ENCODE assay signal across 14 mouse cellular contexts in genomic region chr11:68244254-68244991, GRCm38 (mm10).
A peak's percentile ranks its signal among the peaks of the same experiment; 100 is the strongest.
DNase-seq lines count a peak whose midpoint lies in the region; ATAC-seq and TF ChIP-seq lines count a peak whose summit lies in the region.
"Had no signal": no experiment of that assay in that cellular context is flagged by ENCODE, and none has a peak within 500 bp of the region (broad histone marks: within the 10 kb centered on the region; RNA-seq: fewer than 3 reads in every experiment).

No protein-coding gene starts in this region.

- peaks cover 41% of the 10 kb centered on the region for H3K4me1 ChIP-seq in forebrain, embryonic 10.5 days
- H3K4me1 ChIP-seq in hindbrain, embryonic 15.5 days (replicated peaks) = peaks cover 25% of the 10 kb centered on the region
- H3K4me1 ChIP-seq in midbrain, postnatal 0 days (ENCODE audit: insufficient read depth, low read length) = 0 out of 2 replicates have a peak, but pooled peaks cover 6% of the 10 kb centered on the region
- H3K4me1 ChIP-seq in heart, embryonic 12.5 days (replicated peaks) = peaks cover 11% of the 10 kb centered on the region

- H3K9me3 ChIP-seq in forebrain, embryonic 10.5 days = peaks cover 6% of the 10 kb centered on the region; the same call in 1 of the 2 replicates
- no peaks in the 10 kb centered on the region for H3K9me3 ChIP-seq in hindbrain, embryonic 15.5 days
- H3K9me3 ChIP-seq in midbrain, postnatal 0 days (ENCODE audit: low read length) = no peaks in the 10 kb centered on the region
- 0 out of 2 replicates have a peak, but pooled peaks cover 2% of the 10 kb centered on the region for H3K9me3 ChIP-seq in heart, embryonic 12.5 days (replicated peaks)

- no peak overlapping the region for H3K4me2 ChIP-seq in hindbrain, embryonic 15.5 days
- no peak overlapping the region for H3K4me2 ChIP-seq in midbrain, postnatal 0 days (ENCODE audit: low read depth, low read length, poor library complexity, severe bottlenecking)
- H3K4me2 ChIP-seq in heart, embryonic 12.5 days = no peak overlapping the region

- TF ChIP-seq CTCF in midbrain, postnatal 0 days (IDR thresholded peaks at IDR 0.05) = no peak

- peaks cover 96% of the 10 kb centered on the region for H3K27me3 ChIP-seq in forebrain, embryonic 10.5 days (ENCODE audit: poor library complexity, severe bottlenecking)
- H3K27me3 ChIP-seq in hindbrain, embryonic 15.5 days = peaks cover 9% of the 10 kb centered on the region; the same call in 1 of the 2 replicates
- H3K27me3 ChIP-seq in midbrain, postnatal 0 days (ENCODE audit: insufficient read depth, low read length) = peaks cover 4% of the 10 kb centered on the region; the same call in 1 of the 2 replicates
- 0 out of 2 replicates have a peak, but pooled peaks cover 3% of the 10 kb centered on the region for H3K27me3 ChIP-seq in heart, embryonic 12.5 days (replicated peaks)
- H3K27me3 ChIP-seq: Patski had no signal

- DNase-seq in left cerebral cortex, postnatal 4 days = peak; percentile 70
- no peak for DNase-seq in left cerebral cortex, adult 9 months (ENCODE audit: low spot score in 2 of 2)
- DNase-seq in forebrain, embryonic 10.5 days (ENCODE audit: extremely low spot score, low spot score) = no peak
- DNase-seq in midbrain, postnatal 0 days (ENCODE audit: low spot score) = peak; percentile 71
- no peak for DNase-seq in heart, adult 11 months
- no peak for DNase-seq in urinary bladder, postnatal 14 days (ENCODE audit: low spot score)
- DNase-seq: adrenal gland, adult 2 months; embryo, embryonic 11 days; heart, adult 18-20 months had no signal

- WGBS in forebrain, embryonic 10.5 days = 55% methylated on average over 16 of the region's 16 CpGs
- WGBS in hindbrain, embryonic 15.5 days = 43% methylated on average over 16 of the region's 16 CpGs
- 15% methylated on average over 16 of the region's 16 CpGs for WGBS in midbrain, postnatal 0 days
- WGBS in heart, embryonic 12.5 days = 60% methylated on average over 16 of the region's 16 CpGs

- no peak overlapping the region for H3K4me3 ChIP-seq in forebrain, embryonic 10.5 days
- no peak overlapping the region for H3K4me3 ChIP-seq in hindbrain, embryonic 15.5 days
- H3K4me3 ChIP-seq in midbrain, postnatal 0 days (ENCODE audit: low read depth, low read length) = no peak overlapping the region
- H3K4me3 ChIP-seq in heart, embryonic 12.5 days = no peak overlapping the region

- peak; percentile 49; the same call in 1 of the 2 replicates for ATAC-seq in hindbrain, embryonic 15.5 days (ENCODE audit: low FRiP score, low read depth)
- ATAC-seq in midbrain, postnatal 0 days (ENCODE audit: low FRiP score) = peak; percentile 60
- ATAC-seq in heart, embryonic 12.5 days (ENCODE audit: insufficient number of reproducible peaks, low FRiP score) = no peak
- ATAC-seq: inflammation-experienced regulatory T-cells, adult 6 months; Patski had no signal

- peaks cover 31% of the 10 kb centered on the region for H3K36me3 ChIP-seq in forebrain, embryonic 10.5 days (replicated peaks)
- no peaks in the 10 kb centered on the region for H3K36me3 ChIP-seq in hindbrain, embryonic 15.5 days
- H3K36me3 ChIP-seq in midbrain, postnatal 0 days (ENCODE audit: insufficient read depth, low read length) = no peaks in the 10 kb centered on the region
- no peaks in the 10 kb centered on the region for H3K36me3 ChIP-seq in heart, embryonic 12.5 days

- no peak overlapping the region for H3K9ac ChIP-seq in hindbrain, embryonic 15.5 days
- no peak overlapping the region for H3K9ac ChIP-seq in midbrain, postnatal 0 days (replicated peaks; ENCODE audit: low read length, poor library complexity, severe bottlenecking)
- no peak overlapping the region for H3K9ac ChIP-seq in heart, embryonic 12.5 days

- H3K27ac ChIP-seq in forebrain, embryonic 10.5 days = peak overlapping the region; percentile 40
- H3K27ac ChIP-seq in hindbrain, embryonic 15.5 days (replicated peaks) = peak overlapping the region; percentile 50; the same call in 1 of the 2 replicates
- H3K27ac ChIP-seq in midbrain, postnatal 0 days (ENCODE audit: low read depth, low read length) = peak overlapping the region; percentile 47
- H3K27ac ChIP-seq in heart, embryonic 12.5 days (ENCODE audit: poor library complexity, severe bottlenecking) = no peak overlapping the region
- H3K27ac ChIP-seq: kidney, postnatal 0 days had no signal

- intact Hi-C loops in left cerebral cortex, postnatal 4 days (cut with DNase I) = no loop called here

Comparison
In these comparisons a context has a peak if more than half of its experiments do, and no peak if none do; other contexts are left out.
1. DNase-seq: peak in left cerebral cortex, postnatal 4 days (single experiment) and midbrain, postnatal 0 days (single experiment); none in left cerebral cortex, adult 9 months (0 of 2), forebrain, embryonic 10.5 days (single experiment), heart, adult 11 months (single experiment) and urinary bladder, postnatal 14 days (single experiment).